Mouse (Mus musculus): ENCODE measurements at regions not wholly inside any gene's neighbourhood (a gene's known extent, or its start where the extent isn't known, plus 50 kb on each side); places are given as distances from the start of the nearest gene placed in this dataset.

- Histone ChIP-seq H3K4me1 (ENCODE audit: control insufficient read depth, insufficient read depth, low read length) (no peaks in the 10 kb centered on the region), H3K4me3 (ENCODE audit: insufficient read depth, low read depth, low read length) (no peak overlapping the region), H3K27ac (ENCODE audit: insufficient read depth, low read depth, low read length) (no peak overlapping the region)
- WGBS = 93% methylated on average over 1 of the region's 1 CpGs
- TF ChIP-seq CTCF (IDR thresholded peaks at IDR 0.05; ENCODE audit: insufficient read depth, low read depth, low read length) (no peak), POLR2A (IDR thresholded peaks at IDR 0.05; ENCODE audit: insufficient read depth, low read depth, low read length) (no peak)
Observed at GRCm38 (mm10) chr7:137750741-137751140, 313.3 kb downstream of the Glrx3 start.

GRCm38 (mm10) chr7:137751151-137751859 is 313.9 kb downstream of the Glrx3 start:
- no peaks in the 10 kb centered on the region for H3K4me1 ChIP-seq (ENCODE audit: control insufficient read depth, insufficient read depth, low read length)
- TF ChIP-seq POLR2A (IDR thresholded peaks at IDR 0.05; ENCODE audit: insufficient read depth, low read depth, low read length) (no peak), CTCF (IDR thresholded peaks at IDR 0.05; ENCODE audit: insufficient read depth, low read depth, low read length) (no peak)
- WGBS = 63% methylated on average over 4 of the region's 4 CpGs
- no peak overlapping the region for H3K27ac ChIP-seq (ENCODE audit: insufficient read depth, low read depth, low read length)
- H3K4me3 ChIP-seq (ENCODE audit: insufficient read depth, low read depth, low read length) = no peak overlapping the region

- no peak overlapping the region for H3K27ac ChIP-seq (ENCODE audit: insufficient read depth, low read depth, low read length)
- TF ChIP-seq CTCF (IDR thresholded peaks at IDR 0.05; ENCODE audit: insufficient read depth, low read depth, low read length) = no peak
- TF ChIP-seq POLR2A (IDR thresholded peaks at IDR 0.05; ENCODE audit: insufficient read depth, low read depth, low read length) = no peak
- 80% methylated on average over 3 of the region's 3 CpGs for WGBS
- H3K4me3 ChIP-seq (ENCODE audit: insufficient read depth, low read depth, low read length) = no peak overlapping the region
- H3K4me1 ChIP-seq (ENCODE audit: control insufficient read depth, insufficient read depth, low read length) = no peaks in the 10 kb centered on the region
Observed at GRCm38 (mm10) chr7:137765961-137766360, 328.5 kb downstream of the Glrx3 start.

- TF ChIP-seq CTCF (IDR thresholded peaks at IDR 0.05; ENCODE audit: insufficient read depth, low read depth, low read length) (no peak), POLR2A (IDR thresholded peaks at IDR 0.05; ENCODE audit: insufficient read depth, low read depth, low read length) (no peak)
- Histone ChIP-seq H3K4me3 (ENCODE audit: insufficient read depth, low read depth, low read length) (no peak overlapping the region), H3K27ac (ENCODE audit: insufficient read depth, low read depth, low read length) (no peak overlapping the region), H3K4me1 (ENCODE audit: control insufficient read depth, insufficient read depth, low read length) (no peaks in the 10 kb centered on the region)
- 93% methylated on average over 2 of the region's 2 CpGs for WGBS
Observed at GRCm38 (mm10) chr7:137766721-137767120, 329.3 kb downstream of the Glrx3 start.

GRCm38 (mm10) chr7:137773051-137773964 is 335.9 kb downstream of the Glrx3 start:
- Histone ChIP-seq H3K4me1 (ENCODE audit: control insufficient read depth, insufficient read depth, low read length) (peaks cover 8% of the 10 kb centered on the region; the same call in 1 of the 2 replicates), H3K27ac (ENCODE audit: insufficient read depth, low read depth, low read length) (peak overlapping the region; percentile 32; the same call in 1 of the 2 replicates), H3K4me3 (ENCODE audit: insufficient read depth, low read depth, low read length) (no peak overlapping the region)
- WGBS = 58% methylated on average over 7 of the region's 7 CpGs
- TF ChIP-seq POLR2A (IDR thresholded peaks at IDR 0.05; ENCODE audit: insufficient read depth, low read depth, low read length) (no peak), CTCF (IDR thresholded peaks at IDR 0.05; ENCODE audit: insufficient read depth, low read depth, low read length) (no peak)

GRCm38 (mm10) chr7:137773965-137774310 is 336.5 kb downstream of the Glrx3 start:
- H3K4me3 ChIP-seq (ENCODE audit: insufficient read depth, low read depth, low read length) = no peak overlapping the region
- TF ChIP-seq POLR2A (IDR thresholded peaks at IDR 0.05; ENCODE audit: insufficient read depth, low read depth, low read length) = no peak
- TF ChIP-seq CTCF (IDR thresholded peaks at IDR 0.05; ENCODE audit: insufficient read depth, low read depth, low read length) = no peak
- H3K4me1 ChIP-seq (ENCODE audit: control insufficient read depth, insufficient read depth, low read length) = peaks cover 8% of the 10 kb centered on the region; the same call in 1 of the 2 replicates
- H3K27ac ChIP-seq (ENCODE audit: insufficient read depth, low read depth, low read length) = no peak overlapping the region
- 22% methylated on average over 7 of the region's 7 CpGs for WGBS

- H3K4me3 ChIP-seq (ENCODE audit: insufficient read depth, low read depth, low read length) = no peak overlapping the region
- no peak overlapping the region for H3K27ac ChIP-seq (ENCODE audit: insufficient read depth, low read depth, low read length)
- no peaks in the 10 kb centered on the region for H3K4me1 ChIP-seq (ENCODE audit: control insufficient read depth, insufficient read depth, low read length)
- TF ChIP-seq POLR2A (IDR thresholded peaks at IDR 0.05; ENCODE audit: insufficient read depth, low read depth, low read length) (no peak), CTCF (IDR thresholded peaks at IDR 0.05; ENCODE audit: insufficient read depth, low read depth, low read length) (no peak)
Observed at GRCm38 (mm10) chr7:137783954-137784353, 346.5 kb downstream of the Glrx3 start.

GRCm38 (mm10) chr7:137805361-137805760 is 367.9 kb downstream of the Glrx3 start:
- 62% methylated on average over 6 of the region's 6 CpGs for WGBS
- TF ChIP-seq POLR2A (IDR thresholded peaks at IDR 0.05; ENCODE audit: insufficient read depth, low read depth, low read length) = no peak
- no peaks in the 10 kb centered on the region for H3K4me1 ChIP-seq (ENCODE audit: control insufficient read depth, insufficient read depth, low read length)

GRCm38 (mm10) chr7:137812839-137813238 is 375.4 kb downstream of the Glrx3 start:
- TF ChIP-seq POLR2A (IDR thresholded peaks at IDR 0.05; ENCODE audit: insufficient read depth, low read depth, low read length) (no peak), CTCF (IDR thresholded peaks at IDR 0.05; ENCODE audit: insufficient read depth, low read depth, low read length) (no peak)
- WGBS = 86% methylated on average over 3 of the region's 3 CpGs
- no peak overlapping the region for H3K4me3 ChIP-seq (ENCODE audit: insufficient read depth, low read depth, low read length)
- no peak overlapping the region for H3K27ac ChIP-seq (ENCODE audit: insufficient read depth, low read depth, low read length)
- H3K4me1 ChIP-seq (ENCODE audit: control insufficient read depth, insufficient read depth, low read length) = no peaks in the 10 kb centered on the region

More at GRCm38 (mm10) chr7:137805361-137805760, 367.9 kb downstream of the Glrx3 start:
- Histone ChIP-seq H3K27ac (ENCODE audit: insufficient read depth, low read depth, low read length) (no peak overlapping the region), H3K4me3 (ENCODE audit: insufficient read depth, low read depth, low read length) (no peak overlapping the region)
